Mouse (Mus musculus) forebrain, embryonic 11.5 days (tissue): ENCODE results near the gene Mars. TPM values are rescaled to one million over a fixed set of nuclear protein-coding genes. Genes with fewer than 3 reads are reported as not detected.
A peak's percentile ranks its signal among the peaks of the same experiment; 100 is the strongest.

ENCODE experiments used
- ATAC-seq: fragments of 200-750 bp; cut with Nextera tagmentation; replicated peaks from 2 replicates; pipeline ENCODE4 v1.8.0; 2017; ENCODE audit warnings: moderate TSS enrichment; ENCODE audit not compliant: low FRiP score
- DNase-seq: peaks from one replicate; pipeline ENCODE4 v3.0.0-alpha.2; 2017; ENCODE audit warnings: low spot score
- H3K27ac ChIP-seq: fragments of 300-500 bp; sonication (generic); 2 replicates; pipeline ENCODE4 v1.5.1; 2014; ENCODE audit warnings: low read depth, low read length
- H3K27me3 ChIP-seq: fragments of 300-500 bp; sonication (generic); 2 replicates; pipeline ENCODE4 v1.6.1; 2014; ENCODE audit warnings: mild to moderate bottlenecking, low read length, mixed read lengths; ENCODE audit not compliant: control insufficient read depth, insufficient read depth
- H3K36me3 ChIP-seq: fragments of 300-500 bp; sonication (generic); 2 replicates; pipeline ENCODE4 v1.6.1; 2014; ENCODE audit warnings: mild to moderate bottlenecking, low read length, moderate library complexity, mixed read lengths; ENCODE audit not compliant: control insufficient read depth, insufficient read depth
- H3K4me1 ChIP-seq: fragments of 300-500 bp; sonication (generic); replicated peaks from 2 replicates; pipeline ENCODE4 v1.6.1; 2014; ENCODE audit warnings: low read length, mixed read lengths; ENCODE audit not compliant: control insufficient read depth, insufficient read depth
- H3K4me2 ChIP-seq: fragments of 300-500 bp; sonication (generic); 2 replicates; pipeline ENCODE4 v1.6.1; 2014; ENCODE audit warnings: low read depth, mild to moderate bottlenecking, low read length, moderate library complexity, mixed read lengths; ENCODE audit not compliant: severe bottlenecking
- H3K4me3 ChIP-seq: fragments of 300-500 bp; sonication (generic); 2 replicates; pipeline ENCODE4 v1.5.1; 2014; ENCODE audit warnings: low read depth, low read length
- H3K9ac ChIP-seq: fragments of 300-500 bp; sonication (generic); 2 replicates; pipeline ENCODE4 v1.6.1; 2014; ENCODE audit warnings: low read length
- H3K9me3 ChIP-seq: fragments of 300-500 bp; sonication (generic); 2 replicates; pipeline ENCODE4 v1.6.1; 2016; ENCODE audit warnings: low read length, mixed read lengths; ENCODE audit not compliant: control insufficient read depth
- WGBS: fragments of 180-500 bp; shearing (Covaris S2); extraction: QIAGEN DNeasy Blood & Tissue Kit; methylation state at CpG from one replicate; pipeline ENCODE4 v1.1.7; 2014; 5-methylcytosine and 5-hydroxymethylcytosine counted together
- polyA plus RNA-seq: library from polyadenylated mRNA; unstranded; fragments of >200 nt; fragmentation: Nextera tagmentation; extraction: Ambion mirVana; gene quantifications from 2 replicates; pipeline ENCODE4 v1.2.1, GENCODE M21; 2014

Gene Mars
- polyA plus RNA-seq, 1 experiment from 2014 or later: 191 TPM

DNA sequence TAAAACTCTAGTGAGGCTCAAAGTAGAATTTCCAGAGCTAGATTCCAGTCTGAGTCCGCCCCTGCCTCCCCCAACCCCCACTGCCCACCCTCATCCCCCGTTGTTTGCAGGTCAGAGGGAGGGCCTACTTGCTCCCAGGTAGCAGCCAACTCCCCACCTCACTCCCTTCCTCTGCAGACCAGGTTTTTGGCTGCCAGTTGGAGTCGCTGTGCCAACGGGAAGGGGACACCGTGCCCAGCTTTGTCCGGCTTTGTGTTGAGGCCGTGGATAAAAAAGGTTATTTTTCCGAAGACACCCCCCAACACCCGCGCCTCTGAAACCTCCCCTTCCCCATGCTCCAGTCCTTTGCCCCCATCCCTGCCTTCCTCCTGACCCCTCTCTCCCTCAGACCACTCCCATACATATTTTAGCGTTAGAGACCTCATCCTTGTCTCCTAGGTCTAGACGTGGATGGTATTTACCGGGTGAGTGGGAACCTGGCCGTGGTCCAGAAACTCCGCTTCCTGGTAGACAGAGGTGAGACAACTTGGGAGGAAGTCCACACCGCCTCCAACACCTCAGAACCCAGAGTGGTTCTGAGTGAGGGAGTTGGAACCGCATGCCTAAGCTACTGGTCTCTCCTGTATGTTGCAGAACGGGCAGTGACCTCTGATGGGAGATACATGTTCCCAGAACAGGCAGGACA, 16.0 kb upstream of the Mars start:
- peaks cover 11% of the 10 kb centered on the region for H3K4me1 ChIP-seq
- H3K27me3 ChIP-seq: peaks cover 53% of the 10 kb centered on the region
- DNase-seq: no peak
- no peak overlapping the region for H3K4me2 ChIP-seq
- H3K9ac ChIP-seq: no peak overlapping the region
- no peak overlapping the region for H3K4me3 ChIP-seq
- H3K36me3 ChIP-seq: no peaks in the 10 kb centered on the region
- no peak for ATAC-seq
- H3K27ac ChIP-seq: no peak overlapping the region
- no peaks in the 10 kb centered on the region; the same call in 1 of the 2 replicates for H3K9me3 ChIP-seq
- 52% methylated on average over 18 of the region's 18 CpGs for WGBS

GRCm38 (mm10) chr10:127326828-127327227, 15.2 kb upstream of the Mars start:
- Histone ChIP-seq H3K9me3 (no peaks in the 10 kb centered on the region; the same call in 1 of the 2 replicates), H3K4me2 (peak overlapping the region; percentile 57), H3K9ac (peak overlapping the region; percentile 29), H3K27me3 (peaks cover 53% of the 10 kb centered on the region), H3K36me3 (no peaks in the 10 kb centered on the region), H3K27ac (no peak overlapping the region), H3K4me1 (peaks cover 11% of the 10 kb centered on the region), H3K4me3 (peak overlapping the region; percentile 28)
- ATAC-seq: no peak
- DNase-seq: no peak
- WGBS: 5% methylated on average over 29 of the region's 29 CpGs

DNA sequence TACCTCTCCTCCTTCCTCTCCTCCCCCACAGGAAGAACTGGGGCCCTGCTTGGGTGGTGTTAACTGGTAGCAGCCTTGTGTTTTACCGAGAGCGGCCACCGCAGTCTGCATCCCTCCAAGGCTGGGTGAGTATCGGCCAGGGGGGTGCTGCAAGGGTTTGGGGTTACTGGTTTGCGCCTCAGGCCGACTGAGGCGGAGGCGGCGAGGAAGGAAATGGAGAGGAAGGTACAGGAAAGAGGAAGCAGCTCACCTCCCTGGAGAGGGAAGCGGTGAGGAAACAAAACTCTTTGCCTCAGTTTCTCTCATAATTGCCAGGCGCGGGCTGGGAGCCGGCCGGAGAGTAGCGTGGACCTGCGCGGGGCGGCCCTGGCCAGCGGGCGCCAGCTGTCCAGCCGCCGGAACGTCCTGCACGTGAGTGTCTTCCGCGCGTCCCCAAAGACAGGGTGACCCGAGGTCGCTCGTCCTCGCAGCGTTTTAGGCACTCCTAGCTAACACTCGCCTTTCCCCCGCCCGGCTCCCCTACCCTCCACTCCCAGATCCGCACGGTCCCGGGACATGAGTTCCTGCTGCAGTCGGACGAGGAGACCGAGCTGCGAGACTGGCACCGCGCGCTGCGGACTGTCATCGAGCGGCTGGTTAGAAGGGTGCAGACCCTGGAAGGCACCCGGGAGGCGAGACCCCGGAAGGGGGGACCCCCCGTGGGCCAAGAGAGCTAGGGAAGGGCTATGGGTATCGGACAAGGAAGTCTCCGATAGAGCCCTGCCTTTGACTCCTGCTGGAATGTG, 14.6 kb upstream of the Mars start:
- no peaks in the 10 kb centered on the region; the same call in 1 of the 2 replicates for H3K9me3 ChIP-seq
- under 1% methylated on average over 54 of the region's 54 CpGs for WGBS
- no peak overlapping the region for H3K27ac ChIP-seq
- H3K4me3 ChIP-seq: peak overlapping the region; percentile 28
- H3K36me3 ChIP-seq: no peaks in the 10 kb centered on the region
- peak overlapping the region; percentile 57 for H3K4me2 ChIP-seq
- peak; percentile 71 for DNase-seq
- 0 out of 2 replicates have a peak, but pooled peaks have one; percentile 32 for ATAC-seq
- H3K4me1 ChIP-seq: peaks cover 11% of the 10 kb centered on the region
- H3K9ac ChIP-seq: peak overlapping the region; percentile 29
- H3K27me3 ChIP-seq: peaks cover 53% of the 10 kb centered on the region

GRCm38 (mm10) chr10:127325454-127326016, 13.9 kb upstream of the Mars start:
- no peak overlapping the region for H3K4me2 ChIP-seq
- peak overlapping the region; percentile 29 for H3K9ac ChIP-seq
- peaks cover 53% of the 10 kb centered on the region for H3K27me3 ChIP-seq
- no peaks in the 10 kb centered on the region for H3K36me3 ChIP-seq
- 25% methylated on average over 14 of the region's 14 CpGs for WGBS
- DNase-seq (no peak), ATAC-seq (no peak)
- peaks cover 11% of the 10 kb centered on the region for H3K4me1 ChIP-seq
- no peak overlapping the region for H3K27ac ChIP-seq
- 0 out of 2 replicates have a peak overlapping the region, but pooled peaks have one; percentile 28 for H3K4me3 ChIP-seq
- no peaks in the 10 kb centered on the region; the same call in 1 of the 2 replicates for H3K9me3 ChIP-seq

GRCm38 (mm10) chr10:127324495-127324894, 12.9 kb upstream of the Mars start:
- Histone ChIP-seq H3K4me2 (no peak overlapping the region), H3K27me3 (peaks cover 51% of the 10 kb centered on the region), H3K4me3 (no peak overlapping the region), H3K4me1 (peaks cover 11% of the 10 kb centered on the region), H3K36me3 (no peaks in the 10 kb centered on the region), H3K9me3 (no peaks in the 10 kb centered on the region; the same call in 1 of the 2 replicates), H3K9ac (no peak overlapping the region), H3K27ac (no peak overlapping the region)
- DNase-seq (peak; percentile 70), ATAC-seq (no peak)
- WGBS: 9% methylated on average over 7 of the region's 7 CpGs

GRCm38 (mm10) chr10:127323131-127323855, 11.7 kb upstream of the Mars start:
- peaks cover 43% of the 10 kb centered on the region for H3K27me3 ChIP-seq

GRCm38 (mm10) chr10:127322669-127323068, 11.1 kb upstream of the Mars start:
- Histone ChIP-seq H3K4me1 (peaks cover 11% of the 10 kb centered on the region), H3K36me3 (no peaks in the 10 kb centered on the region), H3K27me3 (peaks cover 37% of the 10 kb centered on the region), H3K9me3 (no peaks in the 10 kb centered on the region; the same call in 1 of the 2 replicates), H3K9ac (no peak overlapping the region), H3K27ac (no peak overlapping the region), H3K4me2 (no peak overlapping the region), H3K4me3 (no peak overlapping the region)
- 85% methylated on average over 4 of the region's 4 CpGs for WGBS
- DNase-seq (no peak), ATAC-seq (no peak)

More at GRCm38 (mm10) chr10:127323131-127323855, 11.7 kb upstream of the Mars start:
- no peak overlapping the region for H3K9ac ChIP-seq
- WGBS: 80% methylated on average over 17 of the region's 17 CpGs
- no peaks in the 10 kb centered on the region; the same call in 1 of the 2 replicates for H3K9me3 ChIP-seq
- no peaks in the 10 kb centered on the region for H3K36me3 ChIP-seq
- no peak for DNase-seq
- ATAC-seq: no peak
- H3K4me1 ChIP-seq: peaks cover 11% of the 10 kb centered on the region
- H3K4me3 ChIP-seq: no peak overlapping the region
- H3K4me2 ChIP-seq: no peak overlapping the region
- no peak overlapping the region for H3K27ac ChIP-seq

GRCm38 (mm10) chr10:127322178-127322577, 10.6 kb upstream of the Mars start:
- DNase-seq: no peak

More at GRCm38 (mm10) chr10:127322178-127322577, 10.6 kb upstream of the Mars start:
- H3K4me3 ChIP-seq: no peak overlapping the region
- no peak overlapping the region for H3K27ac ChIP-seq
- WGBS: 68% methylated on average over 13 of the region's 13 CpGs
- H3K27me3 ChIP-seq: peaks cover 32% of the 10 kb centered on the region
- ATAC-seq: no peak
- H3K36me3 ChIP-seq: no peaks in the 10 kb centered on the region
- H3K9ac ChIP-seq: no peak overlapping the region
- H3K9me3 ChIP-seq: no peaks in the 10 kb centered on the region; the same call in 1 of the 2 replicates
- H3K4me2 ChIP-seq: no peak overlapping the region
- peaks cover 11% of the 10 kb centered on the region for H3K4me1 ChIP-seq
